Mouse (Mus musculus): Measurements from ENCODE around the gene Ampd2.

Ampd2 gene

GRCm38 (mm10) chr3:108086470-108086979 lies at the start of gene Ampd2:
Ampd2 (minus strand) TSS chr3:108086651.
- in situ Hi-C loops (cut with MboI, MseI), result no loop called here

- in situ Hi-C loops (cut with MboI, MseI), result no loop called here
These were observed 48.2 kb upstream of the Ampd2 start for GRCm38 (mm10) chr3:108134701-108135100.

- in situ Hi-C loops (cut with MboI, MseI), result no loop called here
These were observed 46.0 kb upstream of the Ampd2 start for GRCm38 (mm10) chr3:108132484-108132883.

- in situ Hi-C loops (cut with MboI, MseI), result no loop called here
These were observed 45.4 kb upstream of the Ampd2 start for GRCm38 (mm10) chr3:108131821-108132220.

GRCm38 (mm10) chr3:108131216-108131615 lies 44.8 kb upstream of the Ampd2 start:
- in situ Hi-C loops (cut with MboI, MseI), result no loop called here

GRCm38 (mm10) chr3:108129804-108130203 lies 43.4 kb upstream of the Ampd2 start:
- in situ Hi-C loops (cut with MboI, MseI), result no loop called here

- in situ Hi-C loops (cut with MboI, MseI), result no loop called here
These were observed 42.9 kb upstream of the Ampd2 start for GRCm38 (mm10) chr3:108129367-108129766.

- in situ Hi-C loops (cut with MboI, MseI), result no loop called here
These were observed 42.1 kb upstream of the Ampd2 start for GRCm38 (mm10) chr3:108128520-108128919.

GRCm38 (mm10) chr3:108126327-108126726 lies 39.9 kb upstream of the Ampd2 start:
- in situ Hi-C loops (cut with MboI, MseI), result no loop called here

GRCm38 (mm10) chr3:108124131-108124530 lies 37.7 kb upstream of the Ampd2 start:
- in situ Hi-C loops (cut with MboI, MseI), result no loop called here

- in situ Hi-C loops (cut with MboI, MseI), result no loop called here
These were observed 36.8 kb upstream of the Ampd2 start for GRCm38 (mm10) chr3:108123242-108123641.

GRCm38 (mm10) chr3:108121101-108121500 lies 34.6 kb upstream of the Ampd2 start:
- in situ Hi-C loops (cut with MboI, MseI), result no loop called here

GRCm38 (mm10) chr3:108117465-108117864 lies 31.0 kb upstream of the Ampd2 start:
- in situ Hi-C loops (cut with MboI, MseI), result no loop called here

- in situ Hi-C loops (cut with MboI, MseI), result no loop called here
These were observed 27.3 kb upstream of the Ampd2 start for GRCm38 (mm10) chr3:108113591-108114289.

- in situ Hi-C loops (cut with MboI, MseI), result no loop called here
These were observed 26.2 kb upstream of the Ampd2 start for GRCm38 (mm10) chr3:108112666-108113065.

GRCm38 (mm10) chr3:108112246-108112645 lies 25.8 kb upstream of the Ampd2 start:
- in situ Hi-C loops (cut with MboI, MseI), result no loop called here

- in situ Hi-C loops (cut with MboI, MseI), result no loop called here
These were observed 24.9 kb upstream of the Ampd2 start for GRCm38 (mm10) chr3:108111320-108111719.

GRCm38 (mm10) chr3:108105281-108105680 lies 18.8 kb upstream of the Ampd2 start:
- in situ Hi-C loops (cut with MboI, MseI), result no loop called here

GRCm38 (mm10) chr3:108102075-108102474 lies 15.6 kb upstream of the Ampd2 start:
- in situ Hi-C loops (cut with MboI, MseI), result no loop called here

GRCm38 (mm10) chr3:108101594-108101993 lies 15.1 kb upstream of the Ampd2 start:
- in situ Hi-C loops (cut with MboI, MseI), result no loop called here

- in situ Hi-C loops (cut with MboI, MseI), result no loop called here
These were observed 11.9 kb upstream of the Ampd2 start for GRCm38 (mm10) chr3:108098316-108098715.

- in situ Hi-C loops (cut with MboI, MseI), result no loop called here
These were observed 11.2 kb upstream of the Ampd2 start for GRCm38 (mm10) chr3:108097656-108098055.

GRCm38 (mm10) chr3:108096726-108097125 lies 10.3 kb upstream of the Ampd2 start:
- in situ Hi-C loops (cut with MboI, MseI), result no loop called here

- in situ Hi-C loops (cut with MboI, MseI), result no loop called here
These were observed 9.8 kb upstream of the Ampd2 start for GRCm38 (mm10) chr3:108096226-108096625.
